Mouse (Mus musculus) mouse embryonic stem cell (cell line): ENCODE measurements around the gene Mlip.

Source experiments
- in situ Hi-C, 2 experiments: fragments of 300-500 bp; cut with MboI; formaldehyde crosslinking; loops; 1 replicate in 1 of 2; 3 replicates in 1 of 2; pipeline ENCODE4 v1.14.3; 2019 to 2020; ENCODE audit warnings: low sequenced_read_pairs in 2 of 2, low pct_unique_long_range_greater_than_20kb in 1 of 2, mixed read lengths in 1 of 2; ENCODE audit not compliant: unreplicated experiment in 1 of 2

Mlip gene

GRCm38 (mm10) chr9:77352432-77353175 lies at the start of gene Mlip:
TSS of gene Mlip (minus strand) at chr9:77352969.
- in situ Hi-C loops = no loop called here

- in situ Hi-C loops = loop anchor here (10.0 to 25.0 kb wide), 2 partner anchors 145 to 1012 kb away; partner anchors contain the start of gene Lrrc1 (in 1 of the 2)
These were observed 47.0 kb upstream of the Mlip start for GRCm38 (mm10) chr9:77399801-77400200.

GRCm38 (mm10) chr9:77398856-77399631 lies 46.3 kb upstream of the Mlip start:
- in situ Hi-C loops = loop anchor here in 1 of 2 experiments (25.0 kb wide), 1 partner anchor 1012 kb away; no protein-coding TSS in a partner anchor

GRCm38 (mm10) chr9:77397027-77397426 lies 44.3 kb upstream of the Mlip start:
- in situ Hi-C loops = loop anchor here in 1 of 2 experiments (25.0 kb wide), 1 partner anchor 1010 kb away; no protein-coding TSS in a partner anchor

- in situ Hi-C loops = loop anchor here in 1 of 2 experiments (25.0 kb wide), 1 partner anchor 1004 kb away; no protein-coding TSS in a partner anchor
These were observed 38.5 kb upstream of the Mlip start for GRCm38 (mm10) chr9:77391248-77391647.

- in situ Hi-C loops = loop anchor here in 1 of 2 experiments (25.0 kb wide), 1 partner anchor 1002 kb away; no protein-coding TSS in a partner anchor
These were observed 36.2 kb upstream of the Mlip start for GRCm38 (mm10) chr9:77388956-77389355.

- in situ Hi-C loops = loop anchor here in 1 of 2 experiments (25.0 kb wide), 1 partner anchor 999 kb away; no protein-coding TSS in a partner anchor
These were observed 34.0 kb upstream of the Mlip start for GRCm38 (mm10) chr9:77386751-77387150.

- in situ Hi-C loops = loop anchor here in 1 of 2 experiments (25.0 kb wide), 1 partner anchor 998 kb away; no protein-coding TSS in a partner anchor
These were observed 32.8 kb upstream of the Mlip start for GRCm38 (mm10) chr9:77385611-77386010.

GRCm38 (mm10) chr9:77384651-77385050 lies 31.9 kb upstream of the Mlip start:
- in situ Hi-C loops = loop anchor here in 1 of 2 experiments (25.0 kb wide), 1 partner anchor 997 kb away; no protein-coding TSS in a partner anchor

- in situ Hi-C loops = loop anchor here in 1 of 2 experiments (25.0 kb wide), 1 partner anchor 997 kb away; no protein-coding TSS in a partner anchor
These were observed 31.2 kb upstream of the Mlip start for GRCm38 (mm10) chr9:77383951-77384350.

- in situ Hi-C loops = loop anchor here in 1 of 2 experiments (25.0 kb wide), 1 partner anchor 995 kb away; no protein-coding TSS in a partner anchor
These were observed 29.7 kb upstream of the Mlip start for GRCm38 (mm10) chr9:77382514-77382913.

- in situ Hi-C loops = loop anchor here in 1 of 2 experiments (25.0 kb wide), 1 partner anchor 994 kb away; no protein-coding TSS in a partner anchor
These were observed 28.8 kb upstream of the Mlip start for GRCm38 (mm10) chr9:77381565-77381964.

GRCm38 (mm10) chr9:77379625-77380024 lies 26.9 kb upstream of the Mlip start:
- in situ Hi-C loops = loop anchor here in 1 of 2 experiments (25.0 kb wide), 1 partner anchor 992 kb away; no protein-coding TSS in a partner anchor

- in situ Hi-C loops = loop anchor here in 1 of 2 experiments (25.0 kb wide), 1 partner anchor 990 kb away; no protein-coding TSS in a partner anchor
These were observed 24.9 kb upstream of the Mlip start for GRCm38 (mm10) chr9:77377696-77378095.

- in situ Hi-C loops = loop anchor here in 1 of 2 experiments (25.0 kb wide), 1 partner anchor 990 kb away; no protein-coding TSS in a partner anchor
These were observed 24.3 kb upstream of the Mlip start for GRCm38 (mm10) chr9:77377082-77377481.

- in situ Hi-C loops = loop anchor here in 1 of 2 experiments (25.0 kb wide), 1 partner anchor 989 kb away; no protein-coding TSS in a partner anchor
These were observed 23.8 kb upstream of the Mlip start for GRCm38 (mm10) chr9:77376561-77376960.

- in situ Hi-C loops = no loop called here
These were observed 17.9 kb upstream of the Mlip start for GRCm38 (mm10) chr9:77370706-77371105.

- in situ Hi-C loops = no loop called here
These were observed 16.5 kb upstream of the Mlip start for GRCm38 (mm10) chr9:77369262-77369661.
